Mouse (Mus musculus) macrophage (primary cell): Measurements from ENCODE around the gene Slc22a26. TPM values are rescaled to one million over a fixed set of nuclear protein-coding genes. Genes with fewer than 3 reads are reported as not detected.
"Not testable (repeated sequence)": the region's sequence is repeated elsewhere in the genome, so short reads cannot be mapped to it uniquely, and the experiment has no call there.

Source experiments
- H3K27ac ChIP-seq: fragments of 350-480 bp; formaldehyde crosslinking; 2 replicates; pipeline ENCODE4 v1.9.0; 2021
- H3K36me3 ChIP-seq: fragments of 350-480 bp; formaldehyde crosslinking; 2 replicates; pipeline ENCODE4 v1.9.0; 2021; ENCODE audit errors: inconsistent target
- H3K4me3 ChIP-seq: fragments of 350-480 bp; formaldehyde crosslinking; 2 replicates; pipeline ENCODE4 v1.9.0; 2021; ENCODE audit errors: inconsistent target
- H3K79me2 ChIP-seq: fragments of 350-480 bp; formaldehyde crosslinking; 2 replicates; pipeline ENCODE4 v1.9.0; 2021; ENCODE audit errors: inconsistent target
- WGBS: methylation state at CpG from one replicate; pipeline ENCODE4 v1.1.7; 2026; ENCODE audit warnings: inconsistent platforms; ENCODE audit not compliant: missing documents; 5-methylcytosine and 5-hydroxymethylcytosine counted together
- polyA plus RNA-seq: library from polyadenylated mRNA; stranded (reverse); fragments of 250-400 nt; gene quantifications from 3 replicates; pipeline ENCODE4 v1.2.4, GENCODE M21; 2018; ENCODE audit warnings: inconsistent platforms
- total RNA-seq, 78 experiments: library from RNA; depleted of rRNA; stranded (reverse); fragments of 250-400 nt; gene quantifications; 1 replicate in 9 of 78; 2 replicates in 24 of 78; 3 replicates in 43 of 78; 4 replicates in 2 of 78; pipeline ENCODE4 v1.2.4; 2018; ENCODE audit warnings: inconsistent platforms in 56 of 78

Slc22a26 gene
- total RNA-seq (2018; cell fraction: chromatin; rRNA removed): not detected
- total RNA-seq (2018; cell fraction: cytosol; rRNA removed): not detected
- total RNA-seq (2018; cell fraction: nucleus; rRNA removed): not detected
- polyA plus RNA-seq: not detected in 3 replicates

DNA sequence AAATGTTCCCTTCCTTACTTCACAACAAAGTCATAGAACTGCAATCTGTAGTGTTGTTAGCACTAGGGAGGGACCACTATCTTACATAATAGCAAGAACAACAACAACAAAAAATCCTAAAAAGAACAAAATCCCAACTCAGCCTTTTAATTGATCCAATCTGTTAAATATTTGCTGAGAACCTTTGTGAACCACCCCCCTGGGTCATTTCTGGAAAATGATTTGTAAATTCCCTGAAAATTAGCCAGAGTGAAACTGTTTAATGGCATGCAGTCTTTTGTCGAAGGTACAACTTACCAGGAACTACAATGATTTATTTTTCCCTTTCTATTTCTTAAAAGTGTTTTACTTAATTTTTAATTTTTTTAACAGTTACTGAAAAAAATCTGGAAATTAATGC, at the start of gene Slc22a26:
TSS of gene Slc22a26 (minus strand) at position 97 of the 400 bp plus-strand sequence.
- H3K4me3 ChIP-seq: no peak within 1 kb of the TSS
- no peak within 1 kb of the TSS for H3K27ac ChIP-seq
- H3K36me3 ChIP-seq: no peaks in the 10 kb centered on the region
- 90% methylated on average over 1 of the region's 1 CpGs for WGBS
- no peaks in the 10 kb centered on the region for H3K79me2 ChIP-seq

GRCm38 (mm10) chr19:7829851-7830250, 27.4 kb upstream of the Slc22a26 start:
- no peak overlapping the region for H3K4me3 ChIP-seq
- 71% methylated on average over 2 of the region's 2 CpGs for WGBS
- no peaks in the 10 kb centered on the region for H3K79me2 ChIP-seq
- no peaks in the 10 kb centered on the region for H3K36me3 ChIP-seq
- no peak overlapping the region for H3K27ac ChIP-seq

- no peak overlapping the region for H3K4me3 ChIP-seq
- no peak overlapping the region for H3K27ac ChIP-seq
- no peaks in the 10 kb centered on the region for H3K36me3 ChIP-seq
- WGBS: 93% methylated on average over 1 of the region's 1 CpGs
- no peaks in the 10 kb centered on the region for H3K79me2 ChIP-seq
Observed at GRCm38 (mm10) chr19:7790571-7790970, 11.9 kb downstream of the Slc22a26 start.

DNA sequence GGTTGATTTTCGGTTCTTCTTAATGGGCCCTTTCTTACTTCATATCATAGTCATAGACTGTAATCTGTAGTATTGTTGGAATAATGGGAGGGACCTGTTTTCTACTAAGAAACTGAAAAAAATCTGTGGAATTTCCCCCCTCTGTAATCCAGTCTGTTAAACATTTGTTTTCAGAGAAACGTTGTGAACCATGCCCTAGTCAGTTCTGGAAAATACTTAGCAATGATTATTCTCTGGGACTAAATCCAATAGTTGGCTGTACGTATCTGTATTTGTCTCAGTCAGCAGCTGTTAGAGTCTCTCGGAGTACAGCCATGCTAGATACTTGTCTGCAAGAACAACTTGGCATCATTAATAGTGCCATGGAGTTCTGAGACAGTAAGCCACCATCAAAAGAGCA, 27.2 kb downstream of the Slc22a26 start:
- no peaks in the 10 kb centered on the region for H3K79me2 ChIP-seq
- WGBS: 82% methylated on average over 4 of the region's 4 CpGs
- no peaks in the 10 kb centered on the region for H3K36me3 ChIP-seq
- H3K27ac ChIP-seq: no peak overlapping the region
- H3K4me3 ChIP-seq: no peak overlapping the region

DNA sequence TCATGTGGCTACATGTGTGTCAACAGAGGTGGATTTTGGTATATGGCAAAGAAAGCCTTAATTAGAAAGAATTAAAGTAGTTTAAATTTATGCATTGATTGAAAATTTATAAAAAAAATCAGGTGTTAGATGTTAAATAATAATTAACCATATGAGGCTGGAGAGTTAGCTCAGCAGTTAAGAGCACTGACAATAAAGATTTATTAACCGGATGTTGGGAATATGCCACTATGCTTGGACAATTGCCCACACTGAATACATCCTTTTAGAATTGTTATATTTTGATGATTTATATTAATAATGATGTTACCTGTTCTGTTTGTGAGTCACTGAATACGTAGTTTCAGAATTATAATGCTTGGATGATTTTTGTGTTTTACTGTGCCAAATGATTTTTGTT, 36.3 kb downstream of the Slc22a26 start:
- H3K79me2 ChIP-seq: no peaks in the 10 kb centered on the region
- H3K36me3 ChIP-seq: no peaks in the 10 kb centered on the region
- no peak overlapping the region for H3K4me3 ChIP-seq
- no peak overlapping the region for H3K27ac ChIP-seq
- 93% methylated on average over 2 of the region's 2 CpGs for WGBS

DNA sequence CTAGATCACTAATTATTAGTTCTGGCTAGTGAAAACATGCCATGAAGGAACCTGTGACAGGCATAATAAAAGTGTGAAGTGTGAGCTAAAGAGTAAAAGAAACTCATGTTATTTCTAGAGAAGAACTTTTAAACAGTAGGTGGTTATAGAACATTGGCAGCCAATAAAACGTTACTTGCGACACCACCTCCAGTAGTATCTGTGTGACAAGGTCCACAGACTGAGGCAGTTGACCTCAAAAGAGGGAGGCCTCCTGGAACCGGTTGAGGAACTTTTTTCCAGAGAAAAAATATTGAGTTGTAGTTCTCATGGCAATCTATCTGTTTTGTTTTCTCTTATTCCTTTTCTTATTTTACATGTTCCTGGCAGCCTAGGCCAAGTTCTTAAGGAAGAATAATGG, 36.9 kb downstream of the Slc22a26 start:
- Histone ChIP-seq H3K36me3 (no peaks in the 10 kb centered on the region), H3K4me3 (no peak overlapping the region), H3K79me2 (no peaks in the 10 kb centered on the region), H3K27ac (no peak overlapping the region)
- 91% methylated on average over 3 of the region's 3 CpGs for WGBS

DNA sequence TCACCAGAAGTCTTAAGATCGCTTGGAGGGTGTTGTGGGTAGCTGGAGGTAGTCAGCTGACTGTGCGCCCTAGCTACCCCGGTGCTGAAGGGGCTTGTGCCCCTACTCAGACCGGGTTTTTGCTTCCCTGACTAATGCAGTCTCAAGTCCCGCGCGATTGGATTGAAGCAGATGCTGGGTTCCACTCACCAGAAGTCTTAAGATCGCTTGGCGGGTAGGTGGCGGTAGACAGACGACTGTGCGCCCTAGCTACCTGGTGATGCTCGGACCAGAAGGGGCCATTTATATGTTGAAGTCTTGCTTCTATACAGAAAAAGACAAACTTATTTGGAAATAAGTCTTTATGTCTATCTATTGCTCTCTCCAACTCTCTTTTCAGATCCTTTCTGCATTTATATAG, 49.1 kb downstream of the Slc22a26 start:
- 71% methylated on average over 12 of the region's 13 CpGs for WGBS
- not testable (repeated sequence) for H3K79me2 ChIP-seq, H3K27ac ChIP-seq, H3K36me3 ChIP-seq, H3K4me3 ChIP-seq

Other genes starting within 250 kb of the Slc22a26 start
- 3.0 to 6.9 TPM (median 4.9 TPM) in 3 replicates for gene Pla2g16, start 245.2 kb downstream of the Slc22a26 start, polyA plus RNA-seq
- gene Lgals12, start 195.5 kb downstream of the Slc22a26 start, polyA plus RNA-seq: not detected in 3 replicates
- not detected in 3 replicates for gene Hrasls5, start 190.1 kb downstream of the Slc22a26 start, polyA plus RNA-seq
- gene Slc22a19, start 91.4 kb downstream of the Slc22a26 start, polyA plus RNA-seq: not detected in 3 replicates
- not detected in 3 replicates for gene Slc22a27, start 163.4 kb upstream of the Slc22a26 start, polyA plus RNA-seq